Mouse (Mus musculus) embryonic fibroblast, embryonic 13.5 days (primary cell): ENCODE results near the gene Zdhhc12. TPM values are rescaled to one million over a fixed set of nuclear protein-coding genes. Genes with fewer than 3 reads are reported as not detected.
"Not testable (repeated sequence)": the region's sequence is repeated elsewhere in the genome, so short reads cannot be mapped to it uniquely, and the experiment has no call there.

Experiments
- H3K27ac ChIP-seq: 2 replicates; pipeline ENCODE4 v1.5.1; 2012; ENCODE audit warnings: low read length, control low read depth, inconsistent platforms; ENCODE audit not compliant: insufficient read depth
- H3K4me1 ChIP-seq: 2 replicates; pipeline ENCODE4 v1.6.1; 2011; ENCODE audit warnings: low read length; ENCODE audit not compliant: control insufficient read depth, insufficient read depth
- H3K4me3 ChIP-seq: 2 replicates; pipeline ENCODE4 v1.5.1; 2011; ENCODE audit warnings: mild to moderate bottlenecking, control low read depth, low read length; ENCODE audit not compliant: insufficient read depth
- CTCF ChIP-seq: IDR thresholded peaks from 2 replicates; pipeline ENCODE4 v1.5.1; 2011; ENCODE audit warnings: mild to moderate bottlenecking, control low read depth, low read length, moderate library complexity, borderline replicate concordance; ENCODE audit not compliant: insufficient read depth
- POLR2A ChIP-seq: IDR thresholded peaks from 2 replicates; pipeline ENCODE4 v1.6.1; 2011; ENCODE audit warnings: low read depth, mild to moderate bottlenecking, control low read depth, low read length, moderate library complexity
- polyA plus RNA-seq: library from polyadenylated mRNA; stranded (reverse); fragments of >200 nt; gene quantifications from 2 replicates; pipeline ENCODE4 v1.2.4, GENCODE M21; 2011; ENCODE audit warnings: low read depth; ENCODE audit not compliant: missing spikeins, insufficient read length

The Zdhhc12 gene
- polyA plus RNA-seq, result 26.8 and 30.5 TPM in 2 replicates

- H3K4me3 ChIP-seq, result peak within 1 kb of the TSS; percentile 81
- TF ChIP-seq POLR2A, result peak; percentile 92
- TF ChIP-seq CTCF, result no peak
Measured at GRCm38 (mm10) chr2:30093471-30094207, at the start of gene Zdhhc12. Gene Zdhhc12 (minus strand): TSS chr2:30093648.

GRCm38 (mm10) chr2:30140021-30140420 is 46.6 kb upstream of the Zdhhc12 start:
- H3K27ac ChIP-seq, H3K4me1 ChIP-seq, H3K4me3 ChIP-seq: not testable (repeated sequence)

More at GRCm38 (mm10) chr2:30093471-30094207, at the start of gene Zdhhc12:
- Histone ChIP-seq H3K4me1 (peaks cover 4% of the 10 kb centered on the region; the same call in 1 of the 2 replicates), H3K27ac (peak within 1 kb of the TSS; percentile 32)

DNA sequence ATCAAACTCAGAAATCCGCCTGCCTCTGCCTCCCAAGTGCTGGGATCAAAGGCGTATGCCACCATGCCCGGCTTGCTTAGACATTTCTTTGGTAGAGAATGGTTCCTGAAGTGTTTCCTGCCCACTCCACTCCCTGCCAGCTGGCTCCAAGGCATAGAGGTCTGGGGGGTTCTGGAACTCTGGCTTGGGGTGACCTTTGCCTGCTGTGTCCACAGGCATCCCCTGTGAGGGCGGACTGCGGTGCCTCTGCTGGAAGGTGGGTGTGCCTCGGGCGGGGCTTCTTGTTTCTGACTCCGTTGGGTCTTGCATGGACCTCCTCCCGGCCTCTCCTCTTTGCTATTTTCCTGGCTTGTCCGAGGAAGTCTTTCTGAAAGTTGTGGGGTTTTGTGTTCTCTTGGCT is 43.0 kb upstream of the Zdhhc12 start:
- H3K4me3 ChIP-seq, result no peak overlapping the region
- TF ChIP-seq CTCF, result no peak
- TF ChIP-seq POLR2A, result no peak
- no peak overlapping the region for H3K27ac ChIP-seq
- H3K4me1 ChIP-seq, result peaks cover 2% of the 10 kb centered on the region; the same call in 1 of the 2 replicates

DNA sequence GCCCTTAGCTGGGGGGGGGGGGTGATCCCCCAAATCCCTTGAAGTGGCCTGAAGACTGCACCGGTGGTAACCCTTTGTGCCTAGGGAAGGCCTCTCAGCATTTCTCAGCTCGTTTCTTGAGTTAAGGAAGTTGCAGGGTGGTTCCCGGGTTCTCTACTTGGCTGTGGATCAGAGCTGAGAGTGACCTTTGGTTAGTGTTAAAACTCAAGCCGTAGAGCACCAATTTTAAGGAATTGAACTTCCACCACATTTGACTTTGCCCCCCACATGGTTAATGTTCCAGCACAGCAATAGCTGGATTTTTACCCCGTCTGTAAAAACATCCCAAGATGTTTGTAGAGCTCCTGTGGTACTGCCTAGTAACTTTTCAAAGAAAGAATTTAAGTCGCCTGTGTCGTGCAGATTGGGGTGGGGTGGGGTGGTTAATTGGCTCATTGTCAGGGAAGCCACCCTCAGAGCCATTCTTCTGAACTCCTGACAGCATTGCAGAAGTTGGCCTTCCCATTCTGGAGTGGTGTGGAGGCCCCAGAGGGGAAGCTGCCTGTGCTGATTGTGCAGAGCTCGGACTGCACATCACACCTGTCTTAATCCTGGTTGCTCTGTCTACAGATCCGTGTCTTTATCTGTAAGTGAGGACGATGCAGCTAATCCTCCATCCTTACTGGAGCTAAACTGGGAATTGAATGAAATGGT is 41.6 kb upstream of the Zdhhc12 start:
- Histone ChIP-seq H3K4me3 (peak overlapping the region; percentile 87), H3K27ac (no peak overlapping the region), H3K4me1 (peaks cover 2% of the 10 kb centered on the region; the same call in 1 of the 2 replicates)
- TF ChIP-seq CTCF, result no peak
- TF ChIP-seq POLR2A, result no peak

DNA sequence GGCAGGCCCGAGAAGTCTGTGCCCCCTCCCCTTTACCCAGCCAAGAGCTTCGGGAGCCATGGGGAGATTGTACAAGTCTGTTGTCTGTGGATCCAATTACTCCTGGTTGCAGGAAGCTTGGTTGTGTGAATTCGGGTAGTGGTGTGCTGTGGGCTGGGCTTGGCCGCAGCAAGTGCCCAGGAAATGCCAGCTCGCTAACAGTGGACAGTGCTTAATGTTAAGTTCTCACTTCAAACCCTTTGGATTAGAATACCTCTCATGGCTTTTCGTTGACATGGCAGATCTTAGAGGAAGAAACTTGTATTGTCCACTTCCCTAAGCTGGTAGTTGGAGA is 40.9 kb upstream of the Zdhhc12 start:
- no peak for TF ChIP-seq POLR2A
- TF ChIP-seq CTCF, result no peak
- H3K4me3 ChIP-seq, result peak overlapping the region; percentile 87
- peaks cover 2% of the 10 kb centered on the region; the same call in 1 of the 2 replicates for H3K4me1 ChIP-seq
- no peak overlapping the region for H3K27ac ChIP-seq

DNA sequence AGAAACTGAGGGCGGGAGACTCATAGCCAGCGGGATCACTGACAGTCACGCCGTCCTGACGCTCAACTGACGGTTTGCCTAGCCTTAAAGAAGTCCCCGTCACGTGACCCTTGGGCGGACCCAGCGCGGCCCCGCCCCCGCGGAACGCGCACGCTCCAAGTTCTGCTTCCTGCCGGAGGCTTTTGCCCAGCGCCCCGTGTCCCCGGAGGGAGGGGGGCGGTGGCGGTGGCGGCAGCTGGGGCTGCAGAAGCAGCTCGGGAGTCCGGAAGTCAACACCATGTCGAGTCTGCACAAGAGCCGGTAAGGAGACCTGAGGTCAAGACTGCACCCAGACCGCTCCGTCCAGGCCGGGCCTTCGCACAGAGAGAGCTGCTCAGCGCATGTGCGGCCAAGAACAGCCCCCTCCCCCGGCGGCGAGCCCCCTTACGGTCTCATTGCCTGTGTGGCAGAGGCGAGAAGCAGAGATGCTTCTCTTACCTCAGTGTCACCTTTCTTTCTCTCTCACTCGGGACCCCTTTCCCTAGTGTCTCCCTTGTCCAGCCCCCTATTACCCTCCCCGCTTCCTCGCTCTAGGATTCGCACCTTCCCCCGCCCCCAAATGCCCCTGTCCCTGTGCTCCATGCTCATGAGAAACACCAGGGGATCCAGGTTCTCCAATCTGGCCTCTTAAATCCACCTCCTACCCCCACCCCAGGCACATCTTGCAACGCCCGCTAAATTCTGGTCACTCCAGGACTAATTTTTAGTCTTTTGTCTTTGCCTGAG is 40.3 kb upstream of the Zdhhc12 start, which contains the start of gene Tbc1d13:
Gene Tbc1d13 (plus strand): TSS at position 134 of the 765 bp plus-strand sequence.
- peak within 1 kb of the TSS; percentile 87 for H3K4me3 ChIP-seq
- TF ChIP-seq CTCF (no peak), POLR2A (peak; percentile 99)

DNA sequence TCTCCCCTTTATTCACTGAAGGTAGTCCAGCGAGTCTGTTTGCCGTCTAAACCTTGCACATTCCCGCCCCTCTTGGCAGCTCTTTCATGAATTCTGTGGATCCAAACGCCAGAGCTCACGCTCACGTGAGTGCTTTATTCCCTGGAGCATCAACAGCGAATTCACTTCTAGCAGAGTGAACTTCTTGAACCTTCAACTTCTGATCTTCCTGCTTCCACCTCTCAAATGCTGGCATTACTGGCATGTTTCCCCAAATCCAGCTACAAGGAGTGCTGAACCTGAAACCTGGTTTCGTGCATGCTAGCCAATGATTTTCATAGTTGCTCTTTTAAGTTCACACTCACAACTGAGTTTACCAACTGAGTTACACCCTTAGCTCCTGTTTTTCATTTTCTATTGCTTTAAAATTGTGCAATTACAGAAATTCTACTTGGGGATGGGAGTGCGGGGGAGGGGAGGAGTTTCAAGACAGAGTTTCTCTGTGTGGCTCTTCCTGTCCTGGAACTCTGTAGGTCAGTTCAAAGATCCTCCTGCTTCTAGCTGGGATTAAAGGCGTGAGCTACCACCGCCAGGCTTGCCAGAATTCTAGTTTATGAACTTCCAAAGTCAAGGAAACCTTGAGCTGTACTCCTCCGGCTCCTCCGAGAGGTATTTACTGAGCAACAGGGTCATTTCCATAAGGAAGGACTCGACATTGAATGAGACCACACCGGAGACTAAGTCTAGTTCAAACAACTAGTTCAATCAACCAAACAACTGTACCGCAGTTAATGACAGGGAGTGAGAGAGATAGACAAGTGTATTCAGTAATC is 39.6 kb upstream of the Zdhhc12 start:
- Histone ChIP-seq H3K4me1 (peaks cover 2% of the 10 kb centered on the region; the same call in 1 of the 2 replicates), H3K27ac (peak overlapping the region; percentile 69), H3K4me3 (peak overlapping the region; percentile 87)
- TF ChIP-seq POLR2A (no peak), CTCF (no peak)

More for the DNA sequence above, 40.3 kb upstream of the Zdhhc12 start, which contains the start of gene Tbc1d13:
- Histone ChIP-seq H3K4me1 (peaks cover 2% of the 10 kb centered on the region; the same call in 1 of the 2 replicates), H3K27ac (peak within 1 kb of the TSS; percentile 69)

- H3K4me3 ChIP-seq, H3K27ac ChIP-seq, H3K4me1 ChIP-seq: not testable (repeated sequence)
Measured at GRCm38 (mm10) chr2:30131240-30131639, 37.8 kb upstream of the Zdhhc12 start.

GRCm38 (mm10) chr2:30130156-30130555 is 36.7 kb upstream of the Zdhhc12 start:
- TF ChIP-seq CTCF (no peak), POLR2A (no peak)
- H3K4me3 ChIP-seq, result no peak overlapping the region
- no peak overlapping the region for H3K27ac ChIP-seq
- H3K4me1 ChIP-seq, result peaks cover 2% of the 10 kb centered on the region; the same call in 1 of the 2 replicates

- H3K27ac ChIP-seq, result no peak overlapping the region
- H3K4me1 ChIP-seq, result 0 out of 2 replicates have a peak, but pooled peaks cover 2% of the 10 kb centered on the region
- TF ChIP-seq POLR2A, result no peak
- no peak overlapping the region for H3K4me3 ChIP-seq
Measured at GRCm38 (mm10) chr2:30128789-30129188, 35.3 kb upstream of the Zdhhc12 start.
